Mouse (Mus musculus) embryonic fibroblast, embryonic 13.5 days (primary cell): ENCODE data around the gene Olfr473. TPM values are rescaled to one million over a fixed set of nuclear protein-coding genes. Genes with fewer than 3 reads are reported as not detected.
"Not testable (repeated sequence)": the region's sequence is repeated elsewhere in the genome, so short reads cannot be mapped to it uniquely, and the experiment has no call there.

ENCODE experiments used
- H3K27ac ChIP-seq: 2 replicates; pipeline ENCODE4 v1.5.1; 2012; ENCODE audit warnings: low read length, control low read depth, inconsistent platforms; ENCODE audit not compliant: insufficient read depth
- H3K4me1 ChIP-seq: 2 replicates; pipeline ENCODE4 v1.6.1; 2011; ENCODE audit warnings: low read length; ENCODE audit not compliant: control insufficient read depth, insufficient read depth
- H3K4me3 ChIP-seq: 2 replicates; pipeline ENCODE4 v1.5.1; 2011; ENCODE audit warnings: mild to moderate bottlenecking, control low read depth, low read length; ENCODE audit not compliant: insufficient read depth
- CTCF ChIP-seq: IDR thresholded peaks from 2 replicates; pipeline ENCODE4 v1.5.1; 2011; ENCODE audit warnings: mild to moderate bottlenecking, control low read depth, low read length, moderate library complexity, borderline replicate concordance; ENCODE audit not compliant: insufficient read depth
- POLR2A ChIP-seq: IDR thresholded peaks from 2 replicates; pipeline ENCODE4 v1.6.1; 2011; ENCODE audit warnings: low read depth, mild to moderate bottlenecking, control low read depth, low read length, moderate library complexity
- polyA plus RNA-seq: library from polyadenylated mRNA; stranded (reverse); fragments of >200 nt; gene quantifications from 2 replicates; pipeline ENCODE4 v1.2.4, GENCODE M21; 2011; ENCODE audit warnings: low read depth; ENCODE audit not compliant: missing spikeins, insufficient read length

Olfr473 gene
- polyA plus RNA-seq = not detected in 2 replicates

GRCm38 (mm10) chr7:107930146-107930545 is at the start of gene Olfr473:
Olfr473 (plus strand) TSS chr7:107930446.
- Histone ChIP-seq H3K4me3 (no peak within 1 kb of the TSS), H3K27ac (no peak within 1 kb of the TSS), H3K4me1 (no peaks in the 10 kb centered on the region)
- TF ChIP-seq POLR2A = no peak
- no peak for TF ChIP-seq CTCF

DNA sequence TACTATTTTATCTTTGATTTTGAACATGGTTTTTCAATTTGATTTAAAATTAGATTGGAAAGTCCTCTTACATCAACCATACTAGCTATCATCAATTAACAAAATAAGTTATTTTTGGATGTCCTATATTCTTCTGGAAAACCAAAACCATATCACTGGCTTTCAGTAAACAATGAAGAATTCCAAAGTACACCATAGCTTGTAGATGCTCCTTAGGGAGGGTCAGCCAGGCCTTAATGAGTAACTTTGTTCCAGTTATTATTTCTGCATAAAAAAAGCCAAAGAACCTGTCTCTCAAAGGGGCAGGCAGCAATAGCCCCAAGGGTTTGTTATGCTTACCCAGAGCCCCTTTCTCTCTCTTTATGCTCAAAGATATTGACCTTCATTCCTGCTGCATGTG is 32.6 kb upstream of the Olfr473 start, which contains the start of gene Olfr472:
TSS of gene Olfr472 (plus strand) at position 301 of the 400 bp plus-strand sequence.
- no peaks in the 10 kb centered on the region for H3K4me1 ChIP-seq
- H3K4me3 ChIP-seq = no peak within 1 kb of the TSS
- no peak within 1 kb of the TSS for H3K27ac ChIP-seq
- TF ChIP-seq CTCF (no peak), POLR2A (no peak)

GRCm38 (mm10) chr7:107952539-107952938 is 22.3 kb downstream of the Olfr473 start:
- not testable (repeated sequence) for H3K4me1 ChIP-seq, H3K27ac ChIP-seq, H3K4me3 ChIP-seq

DNA sequence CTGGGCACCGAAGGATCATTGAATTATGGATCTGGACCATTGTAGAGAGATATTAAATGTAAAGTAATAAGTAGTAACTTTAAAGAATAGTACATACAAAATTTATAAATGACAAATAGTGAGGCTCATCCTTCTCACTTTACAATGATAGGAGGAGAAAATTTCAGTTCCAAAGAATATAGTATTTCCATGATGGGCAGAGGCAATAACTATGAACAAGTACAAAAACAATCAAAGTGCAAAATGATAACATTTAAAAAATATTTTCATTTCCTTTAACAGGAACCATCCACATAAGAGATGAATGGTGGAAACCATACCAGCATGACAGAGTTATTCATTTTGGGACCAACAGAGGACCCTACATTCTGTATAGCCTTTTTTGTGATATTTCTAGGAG is 24.1 kb downstream of the Olfr473 start, which contains the start of gene Olfr474:
TSS of gene Olfr474 (plus strand) at position 301 of the 400 bp plus-strand sequence.
- TF ChIP-seq POLR2A (no peak), CTCF (no peak)
- H3K27ac ChIP-seq = no peak within 1 kb of the TSS
- no peaks in the 10 kb centered on the region for H3K4me1 ChIP-seq
- no peak within 1 kb of the TSS for H3K4me3 ChIP-seq

- Histone ChIP-seq H3K4me3 (no peak within 1 kb of the TSS), H3K4me1 (no peaks in the 10 kb centered on the region), H3K27ac (no peak within 1 kb of the TSS)
- TF ChIP-seq CTCF (no peak), POLR2A (no peak)
These were observed 34.3 kb downstream of the Olfr473 start, which contains the start of gene Olfr476 for GRCm38 (mm10) chr7:107964503-107964902. Olfr476 (plus strand) TSS chr7:107964803.

Other genes starting within 250 kb of the Olfr473 start
- gene Cyb5r2, start 172.4 kb upstream of the Olfr473 start, polyA plus RNA-seq = 1.8 and 3.3 TPM in 2 replicates
- gene Ovch2, start 129.2 kb upstream of the Olfr473 start, polyA plus RNA-seq = not detected in 2 replicates
- not detected in 2 replicates for gene Olfr467, start 118.2 kb upstream of the Olfr473 start, polyA plus RNA-seq
- gene Olfr469, start 104.9 kb upstream of the Olfr473 start, polyA plus RNA-seq = not detected in 2 replicates
- gene Olfr470, start 83.0 kb upstream of the Olfr473 start, polyA plus RNA-seq = not detected in 2 replicates
- 0.08 TPM in 1 of 2 replicates, not detected in the other for gene Olfr472, start 32.5 kb upstream of the Olfr473 start, polyA plus RNA-seq
- not detected in 2 replicates for gene Olfr474, start 24.2 kb downstream of the Olfr473 start, polyA plus RNA-seq
- not detected in 2 replicates for gene Olfr476, start 34.4 kb downstream of the Olfr473 start, polyA plus RNA-seq
- gene Olfr477, start 56.2 kb downstream of the Olfr473 start, polyA plus RNA-seq = not detected in 2 replicates
- not detected in 2 replicates for gene Olfr478, start 103.5 kb downstream of the Olfr473 start, polyA plus RNA-seq
- gene Olfr479, start 120.2 kb downstream of the Olfr473 start, polyA plus RNA-seq = not detected in 2 replicates
- not detected in 2 replicates for gene Olfr480, start 136.9 kb downstream of the Olfr473 start, polyA plus RNA-seq
- gene Olfr481, start 149.4 kb downstream of the Olfr473 start, polyA plus RNA-seq = not detected in 2 replicates
- gene Olfr482, start 167.1 kb downstream of the Olfr473 start, polyA plus RNA-seq = not detected in 2 replicates
- gene Olfr483, start 170.4 kb downstream of the Olfr473 start, polyA plus RNA-seq = not detected in 2 replicates
- not detected in 2 replicates for gene Olfr484, start 197.0 kb downstream of the Olfr473 start, polyA plus RNA-seq
- gene Olfr485, start 229.4 kb downstream of the Olfr473 start, polyA plus RNA-seq = not detected in 2 replicates
- gene Olfr486, start 242.3 kb downstream of the Olfr473 start, polyA plus RNA-seq = not detected in 2 replicates